Mouse (Mus musculus): ENCODE data around the gene Mrrf.

- TF ChIP-seq CTCF (IDR thresholded peaks at IDR 0.05; ENCODE audit: low read depth), result no peak
- no peak for TF ChIP-seq EP300 (IDR thresholded peaks at IDR 0.05; ENCODE audit: low read depth)
Observed at GRCm38 (mm10) chr2:36184192-36184591, 48.0 kb downstream of the Mrrf start.

All from liver, postnatal 0 days (tissue).